ENCODE assay signal across 22 mouse cellular contexts in the genomic region with DNA sequence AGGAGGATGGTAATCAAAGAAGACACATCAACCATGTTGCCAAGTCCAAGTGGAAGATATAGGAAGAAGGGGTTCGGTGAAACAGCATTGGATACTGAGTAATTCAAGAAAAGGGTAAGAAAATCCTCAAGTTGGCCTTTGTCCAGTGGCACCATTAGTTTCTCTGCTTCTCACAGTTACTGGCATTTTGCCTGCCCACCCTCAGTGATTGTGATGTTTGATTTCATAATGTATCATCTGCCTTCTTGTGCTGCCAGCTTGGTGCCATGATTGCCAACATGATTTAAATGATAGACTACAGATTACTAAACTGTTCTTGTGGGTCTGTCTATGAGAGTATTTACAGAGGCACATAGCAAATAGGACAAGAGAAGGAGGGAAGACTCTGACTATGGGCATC.
A peak's percentile ranks its signal among the peaks of the same experiment; 100 is the strongest.
DNase-seq lines count a peak whose midpoint lies in the region; ATAC-seq lines count a peak whose summit lies in the region.
"Had no signal": no experiment of that assay in that cellular context is flagged by ENCODE, and none has a peak within 500 bp of the region (broad histone marks: within the 10 kb centered on the region; RNA-seq: fewer than 3 reads in every experiment).

No protein-coding gene starts in this region.

- H3K9me3 ChIP-seq in embryonic facial prominence, embryonic 14.5 days (ENCODE audit: control insufficient read depth, low read length), result no peaks in the 10 kb centered on the region
- no peaks in the 10 kb centered on the region for H3K9me3 ChIP-seq in embryonic facial prominence, embryonic 10.5 days
- H3K9me3 ChIP-seq: embryonic facial prominence, embryonic 12.5 days; limb, embryonic 10.5 days; megakaryocyte, embryonic 14.5 days; midbrain, embryonic 15.5 days; neural tube, embryonic 15.5 days; stomach, embryonic 15.5 days had no signal

- 80% methylated on average over 1 of the region's 1 CpGs for WGBS in embryonic facial prominence, embryonic 14.5 days
- 98% methylated on average over 1 of the region's 1 CpGs for WGBS in embryonic facial prominence, embryonic 10.5 days

- no peaks in the 10 kb centered on the region for H3K36me3 ChIP-seq in embryonic facial prominence, embryonic 14.5 days (ENCODE audit: control insufficient read depth, insufficient read depth, low read length)
- H3K36me3 ChIP-seq in embryonic facial prominence, embryonic 10.5 days (replicated peaks), result no peaks in the 10 kb centered on the region
- H3K36me3 ChIP-seq: embryonic facial prominence, embryonic 12.5 days; limb, embryonic 10.5 days; midbrain, embryonic 15.5 days; neural tube, embryonic 15.5 days; stomach, embryonic 15.5 days had no signal

- DNase-seq in embryonic facial prominence, embryonic 14.5 days (ENCODE audit: low spot score), result peak; percentile 41
- no peak for DNase-seq in embryonic facial prominence, embryonic 10.5 days (ENCODE audit: low spot score)
- DNase-seq in right cerebral cortex, postnatal 10 days (ENCODE audit: low spot score in 2 of 2), result peak; percentile 20 to 22
- DNase-seq in right cerebral cortex, postnatal 4 days, result no peak
- peak; percentile 41 for DNase-seq in layer of hippocampus, adult 9-10 months (ENCODE audit: low spot score)
- DNase-seq in kidney, postnatal 36 days, result no peak
- DNase-seq in heart, postnatal 4 days, result no peak
- DNase-seq: B cell, adult 2 months; cerebellum, adult 11-12 months; gastrocnemius, adult 2 months; heart, postnatal 36 days; liver, postnatal 0 days; right cerebral cortex, postnatal 25 days; thymus, adult 18-20 months had no signal

- no peaks in the 10 kb centered on the region for H3K27me3 ChIP-seq in embryonic facial prominence, embryonic 14.5 days (replicated peaks; ENCODE audit: control insufficient read depth, insufficient read depth, low read length)
- H3K27me3 ChIP-seq in embryonic facial prominence, embryonic 10.5 days (replicated peaks; ENCODE audit: low read depth, poor library complexity, severe bottlenecking), result no peaks in the 10 kb centered on the region
- H3K27me3 ChIP-seq: embryonic facial prominence, embryonic 12.5 days; megakaryocyte, embryonic 14.5 days; midbrain, embryonic 15.5 days; neural tube, embryonic 15.5 days; stomach, embryonic 15.5 days had no signal

- no peaks in the 10 kb centered on the region for H3K4me1 ChIP-seq in embryonic facial prominence, embryonic 14.5 days (ENCODE audit: control insufficient read depth, insufficient read depth, low read length)
- H3K4me1 ChIP-seq in embryonic facial prominence, embryonic 10.5 days, result no peaks in the 10 kb centered on the region
- H3K4me1 ChIP-seq: embryonic facial prominence, embryonic 12.5 days; limb, embryonic 10.5 days; megakaryocyte, embryonic 14.5 days; midbrain, embryonic 15.5 days; neural tube, embryonic 15.5 days; stomach, embryonic 15.5 days had no signal

- ATAC-seq in embryonic facial prominence, embryonic 14.5 days (ENCODE audit: low read depth), result no peak
- ATAC-seq: hindbrain, embryonic 16.5 days; intestine, postnatal 0 days; liver, postnatal 0 days; midbrain, embryonic 15.5 days had no signal

- no peak overlapping the region for H3K4me3 ChIP-seq in embryonic facial prominence, embryonic 14.5 days (ENCODE audit: low read depth, low read length)
- no peak overlapping the region for H3K4me3 ChIP-seq in embryonic facial prominence, embryonic 10.5 days
- H3K4me3 ChIP-seq: embryonic facial prominence, embryonic 12.5 days; gastrocnemius, adult 2 months; limb, embryonic 10.5 days; megakaryocyte, embryonic 14.5 days; midbrain, embryonic 15.5 days; neural tube, embryonic 15.5 days; stomach, embryonic 15.5 days had no signal

- no peak overlapping the region for H3K27ac ChIP-seq in embryonic facial prominence, embryonic 14.5 days (replicated peaks; ENCODE audit: low read depth, low read length)
- no peak overlapping the region for H3K27ac ChIP-seq in embryonic facial prominence, embryonic 10.5 days (replicated peaks)
- H3K27ac ChIP-seq: embryonic facial prominence, embryonic 12.5 days; gastrocnemius, adult 2 months; limb, embryonic 10.5 days; midbrain, embryonic 15.5 days; neural tube, embryonic 15.5 days; stomach, embryonic 15.5 days had no signal

- no peak overlapping the region for H3K9ac ChIP-seq in embryonic facial prominence, embryonic 14.5 days (ENCODE audit: low read depth, low read length)
- H3K9ac ChIP-seq: embryonic facial prominence, embryonic 12.5 days; liver, postnatal 0 days; midbrain, embryonic 15.5 days; neural tube, embryonic 15.5 days; stomach, embryonic 15.5 days had no signal

- no peak overlapping the region for H3K4me2 ChIP-seq in embryonic facial prominence, embryonic 14.5 days (ENCODE audit: low read depth, low read length)
- H3K4me2 ChIP-seq: embryonic facial prominence, embryonic 12.5 days; midbrain, embryonic 15.5 days; neural tube, embryonic 15.5 days; stomach, embryonic 15.5 days had no signal

Comparison
In these comparisons a context has a peak if more than half of its experiments do, and no peak if none do; other contexts are left out.
1. DNase-seq: peak in embryonic facial prominence, embryonic 14.5 days (single experiment), right cerebral cortex, postnatal 10 days (2 of 2) and layer of hippocampus, adult 9-10 months (single experiment); none in embryonic facial prominence, embryonic 10.5 days (single experiment), right cerebral cortex, postnatal 4 days (single experiment), kidney, postnatal 36 days (0 of 2) and heart, postnatal 4 days (single experiment).